Mouse (Mus musculus) heart, embryonic 14.5 days (tissue): ENCODE data around the gene Cfap65. TPM values are rescaled to one million over a fixed set of nuclear protein-coding genes. Genes with fewer than 3 reads are reported as not detected.

Experiments
- microRNA counts: library from miRNA; unstranded; fragments of <30 nt; microRNA quantifications from one replicate; lab custom pipeline; 2016
- microRNA-seq: library from miRNA; unstranded; fragments of <30 nt; microRNA quantifications from one replicate; pipeline ENCODE4, GENCODE M21; 2016
- polyA plus RNA-seq: library from polyadenylated mRNA; unstranded; fragments of >200 nt; fragmentation: Nextera tagmentation; extraction: Ambion mirVana; gene quantifications from 2 replicates; pipeline ENCODE4 v1.2.1, GENCODE M21; 2014

Cfap65 gene
- polyA plus RNA-seq, 1 experiment from 2014 or later: not detected

MicroRNAs within 50 kb of the gene (microRNA counts, 519-probe panel; counts per million panel counts)
- 322 counts per million, percentile 70 among the panel's probes with 10 or more counts for microRNA mmu-miR-375 (lab: Ali Mortazavi, UCI)

Small RNAs within 50 kb of the gene (microRNA-seq; reads per million reads assigned to microRNA genes)
- gene Mir375: 13.7 reads per million, percentile 26 among the genes with 10 or more reads in this experiment

Other genes with a start within 250 kb of the Cfap65 start
- gene Cyp27a1, start 222.0 kb downstream of the Cfap65 start, polyA plus RNA-seq: 16.3 and 19.1 TPM in 2 replicates
- gene Prkag3, start 186.4 kb downstream of the Cfap65 start, polyA plus RNA-seq: 4.9 and 6.1 TPM in 2 replicates
- 0.36 TPM in 1 of 2 replicates, not detected in the other for gene Wnt6, start 163.7 kb downstream of the Cfap65 start, polyA plus RNA-seq
- gene Wnt10a, start 144.1 kb downstream of the Cfap65 start, polyA plus RNA-seq: not detected in 2 replicates
- 0.11 TPM in 1 of 2 replicates, not detected in the other for gene Cdk5r2, start 80.7 kb downstream of the Cfap65 start, polyA plus RNA-seq
- 1.3 and 1.9 TPM in 2 replicates for gene Fev, start 50.2 kb downstream of the Cfap65 start, polyA plus RNA-seq
- not detected in 2 replicates for gene Cryba2, start 42.5 kb downstream of the Cfap65 start, polyA plus RNA-seq
- 0.14 TPM in 1 of 2 replicates, not detected in the other for gene Ihh, start 16.1 kb upstream of the Cfap65 start, polyA plus RNA-seq
- 7.6 and 7.8 TPM in 2 replicates for gene Nhej1, start 189.6 kb upstream of the Cfap65 start, polyA plus RNA-seq
- gene Slc23a3, start 198.3 kb upstream of the Cfap65 start, polyA plus RNA-seq: 0.72 and 1.4 TPM in 2 replicates
- 34.3 and 34.7 TPM in 2 replicates for gene Cnppd1, start 207.1 kb upstream of the Cfap65 start, polyA plus RNA-seq
- gene Retreg2, start 207.2 kb upstream of the Cfap65 start, polyA plus RNA-seq: 38.9 and 42.2 TPM in 2 replicates
- gene Zfand2b, start 233.0 kb upstream of the Cfap65 start, polyA plus RNA-seq: 29.6 and 31.4 TPM in 2 replicates
- gene Abcb6, start 244.8 kb upstream of the Cfap65 start, polyA plus RNA-seq: 9.6 and 11.1 TPM in 2 replicates